Mouse (Mus musculus) left cerebral cortex, adult 11 months (tissue): ENCODE data around the gene Slc30a2.

Source experiments
- DNase-seq: peaks from one replicate; pipeline ENCODE4 v3.0.0; 2022; ENCODE audit warnings: low spot score

Gene Slc30a2

GRCm38 (mm10) chr4:134401181-134401661, 58.2 kb downstream of the Slc30a2 start:
- DNase-seq: peak; percentile 77

- no peak for DNase-seq
These were observed 59.0 kb downstream of the Slc30a2 start for GRCm38 (mm10) chr4:134401856-134402570.

- no peak for DNase-seq
These were observed 59.7 kb downstream of the Slc30a2 start for GRCm38 (mm10) chr4:134402571-134403262.

- DNase-seq: no peak
These were observed 60.7 kb downstream of the Slc30a2 start for GRCm38 (mm10) chr4:134403721-134404120.
